Mouse (Mus musculus): ENCODE measurements around the gene Tspear. TPM values are rescaled to one million over a fixed set of nuclear protein-coding genes. Genes with fewer than 3 reads are reported as not detected.
"Not testable (repeated sequence)": the region's sequence is repeated elsewhere in the genome, so short reads cannot be mapped to it uniquely, and the experiment has no call there.

The Tspear gene
- polyA plus RNA-seq, 1 experiment from 2014 or later = 0.67 TPM

DNA sequence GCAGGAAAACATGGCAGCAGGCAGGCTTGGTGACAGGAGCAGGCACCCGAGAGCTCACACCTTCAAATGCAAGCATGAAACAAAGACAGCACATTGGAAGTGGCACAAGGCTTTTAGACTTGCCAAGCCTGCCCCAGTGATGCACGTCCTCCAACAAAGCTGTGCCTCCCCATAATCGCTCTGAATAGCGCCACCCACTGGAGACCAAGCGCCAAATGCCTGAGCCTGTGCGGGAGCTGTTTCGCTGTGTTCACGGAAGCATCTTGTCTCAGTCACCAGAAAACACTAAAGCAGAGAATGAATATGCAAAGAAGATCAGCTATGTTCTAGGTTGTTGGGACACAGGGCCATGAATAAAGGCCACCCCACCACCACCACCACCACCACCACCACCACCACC lies 38.5 kb downstream of the Tspear start:
- TF ChIP-seq EP300 (optimal IDR thresholded peaks at IDR 0.05) (no peak), CTCF (IDR thresholded peaks at IDR 0.05; ENCODE audit: low read depth) (peak; percentile 37; the same call in 1 of the 2 replicates)
- no peak overlapping the region for H3K9ac ChIP-seq (ENCODE audit: low read length)
- H3K4me1 ChIP-seq (replicated peaks; ENCODE audit: control insufficient read depth, insufficient read depth) = no peaks in the 10 kb centered on the region
- H3K4me3 ChIP-seq (ENCODE audit: low read depth, low read length) = no peak overlapping the region
- no peaks in the 10 kb centered on the region for H3K9me3 ChIP-seq (ENCODE audit: control insufficient read depth, low read length)
- H3K4me2 ChIP-seq (replicated peaks; ENCODE audit: low read depth) = no peak overlapping the region
- ATAC-seq (ENCODE audit: low FRiP score, low TSS enrichment) = no peak
- H3K36me3 ChIP-seq (ENCODE audit: control insufficient read depth, insufficient read depth, low read length) = no peaks in the 10 kb centered on the region
- DNase-seq (ENCODE audit: low spot score) = no peak
- H3K27ac ChIP-seq (replicated peaks) = no peak overlapping the region
- H3K27me3 ChIP-seq (ENCODE audit: control insufficient read depth, insufficient read depth, low read length) = no peaks in the 10 kb centered on the region
- WGBS = 75% methylated on average over 8 of the region's 8 CpGs

DNA sequence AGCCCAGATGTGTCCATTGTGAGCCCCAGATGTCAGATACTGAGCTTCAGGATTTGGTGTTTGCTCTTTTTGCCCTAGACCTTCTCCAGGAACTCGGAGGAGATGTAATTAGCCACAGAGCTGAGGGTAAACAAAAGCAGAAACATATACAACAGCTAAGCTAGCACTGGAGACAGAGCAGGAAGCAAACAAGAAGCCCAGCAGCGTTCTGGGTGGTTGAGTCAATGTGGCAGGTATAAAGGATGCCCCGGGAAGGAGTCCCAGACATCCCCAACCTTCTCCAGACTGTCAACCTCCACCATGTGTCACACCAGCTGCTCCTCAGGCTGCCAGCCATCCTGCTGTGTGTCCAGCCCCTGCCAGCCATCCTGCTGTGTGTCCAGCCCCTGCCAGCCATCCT lies 39.8 kb downstream of the Tspear start, which contains the start of gene Gm10100:
Gm10100 (plus strand) TSS at position 301 of the 400 bp plus-strand sequence.
- no peaks in the 10 kb centered on the region for H3K4me1 ChIP-seq (replicated peaks; ENCODE audit: control insufficient read depth, insufficient read depth)
- no peak within 1 kb of the TSS for H3K27ac ChIP-seq (replicated peaks)
- ATAC-seq (ENCODE audit: low FRiP score, low TSS enrichment) (no peak), DNase-seq (ENCODE audit: low spot score) (no peak)
- no peaks in the 10 kb centered on the region for H3K9me3 ChIP-seq (ENCODE audit: control insufficient read depth, low read length)
- no peak within 1 kb of the TSS for H3K9ac ChIP-seq (ENCODE audit: low read length)
- H3K27me3 ChIP-seq (ENCODE audit: control insufficient read depth, insufficient read depth, low read length) = no peaks in the 10 kb centered on the region
- no peak within 1 kb of the TSS for H3K4me2 ChIP-seq (replicated peaks; ENCODE audit: low read depth)
- H3K36me3 ChIP-seq (ENCODE audit: control insufficient read depth, insufficient read depth, low read length) = no peaks in the 10 kb centered on the region
- no peak within 1 kb of the TSS for H3K4me3 ChIP-seq (ENCODE audit: low read depth, low read length)
- WGBS = 35% methylated on average over 3 of the region's 3 CpGs
- TF ChIP-seq CTCF (IDR thresholded peaks at IDR 0.05; ENCODE audit: low read depth) = no peak
- TF ChIP-seq EP300 (optimal IDR thresholded peaks at IDR 0.05) = no peak

DNA sequence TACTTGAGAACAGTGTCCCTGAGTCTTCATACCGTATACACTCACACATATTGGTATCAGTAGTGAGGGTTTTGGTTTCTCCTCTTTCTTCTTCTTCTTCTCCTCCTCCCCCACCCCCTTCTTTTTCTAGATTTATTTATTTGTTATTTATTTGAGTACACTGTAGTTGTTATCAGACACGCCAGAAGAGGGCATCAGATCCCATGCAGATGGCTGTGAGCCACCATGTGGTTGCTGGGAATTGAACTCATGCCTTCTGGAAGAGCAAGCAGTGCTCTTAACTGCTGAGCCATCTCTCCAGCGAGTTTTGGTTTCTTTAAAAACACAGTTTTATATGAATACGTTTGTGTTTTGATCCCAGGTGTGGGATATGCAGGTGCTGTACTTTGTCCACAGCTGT lies 41.9 kb downstream of the Tspear start:
- no peaks in the 10 kb centered on the region for H3K36me3 ChIP-seq (ENCODE audit: control insufficient read depth, insufficient read depth, low read length)
- H3K27ac ChIP-seq (replicated peaks) = no peak overlapping the region
- TF ChIP-seq EP300 (optimal IDR thresholded peaks at IDR 0.05) (no peak), CTCF (IDR thresholded peaks at IDR 0.05; ENCODE audit: low read depth) (peak; percentile 47)
- H3K4me2 ChIP-seq (replicated peaks; ENCODE audit: low read depth) = no peak overlapping the region
- 52% methylated on average over 4 of the region's 4 CpGs for WGBS
- no peaks in the 10 kb centered on the region for H3K27me3 ChIP-seq (ENCODE audit: control insufficient read depth, insufficient read depth, low read length)
- H3K4me1 ChIP-seq (replicated peaks; ENCODE audit: control insufficient read depth, insufficient read depth) = no peaks in the 10 kb centered on the region
- ATAC-seq (ENCODE audit: low FRiP score, low TSS enrichment) (no peak), DNase-seq (ENCODE audit: low spot score) (no peak)
- H3K9ac ChIP-seq (ENCODE audit: low read length) = no peak overlapping the region
- H3K4me3 ChIP-seq (ENCODE audit: low read depth, low read length) = no peak overlapping the region
- H3K9me3 ChIP-seq (ENCODE audit: control insufficient read depth, low read length) = no peaks in the 10 kb centered on the region

DNA sequence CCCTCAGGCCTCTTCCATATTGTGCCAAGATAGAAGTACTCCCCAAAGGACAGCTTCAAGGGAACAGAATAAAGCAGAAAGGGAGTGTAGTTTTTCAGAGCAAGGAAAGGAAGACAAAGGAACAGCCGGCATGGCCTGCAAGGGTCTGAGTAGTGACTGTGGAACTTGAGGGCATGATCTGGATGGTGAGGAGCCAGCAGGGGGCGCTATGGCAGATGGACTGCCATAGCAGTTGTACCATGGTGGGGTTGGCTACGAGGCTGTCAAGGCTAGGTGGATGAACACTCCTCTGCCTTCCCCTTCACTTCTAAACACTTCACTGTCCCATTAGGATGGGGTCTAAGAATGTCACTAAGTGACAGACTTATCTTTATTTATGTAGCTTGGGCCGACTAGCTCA lies 42.9 kb downstream of the Tspear start:
- Histone ChIP-seq H3K4me3 (ENCODE audit: low read depth, low read length) (no peak overlapping the region), H3K27me3 (ENCODE audit: control insufficient read depth, insufficient read depth, low read length) (no peaks in the 10 kb centered on the region), H3K4me2 (replicated peaks; ENCODE audit: low read depth) (no peak overlapping the region), H3K9me3 (ENCODE audit: control insufficient read depth, low read length) (no peaks in the 10 kb centered on the region), H3K36me3 (ENCODE audit: control insufficient read depth, insufficient read depth, low read length) (no peaks in the 10 kb centered on the region), H3K4me1 (replicated peaks; ENCODE audit: control insufficient read depth, insufficient read depth) (no peaks in the 10 kb centered on the region), H3K27ac (replicated peaks) (no peak overlapping the region), H3K9ac (ENCODE audit: low read length) (no peak overlapping the region)
- TF ChIP-seq EP300 (optimal IDR thresholded peaks at IDR 0.05) (no peak), CTCF (IDR thresholded peaks at IDR 0.05; ENCODE audit: low read depth) (peak; percentile 56)
- WGBS = 45% methylated on average over 4 of the region's 4 CpGs
- ATAC-seq (ENCODE audit: low FRiP score, low TSS enrichment) (no peak), DNase-seq (ENCODE audit: low spot score) (no peak)

DNA sequence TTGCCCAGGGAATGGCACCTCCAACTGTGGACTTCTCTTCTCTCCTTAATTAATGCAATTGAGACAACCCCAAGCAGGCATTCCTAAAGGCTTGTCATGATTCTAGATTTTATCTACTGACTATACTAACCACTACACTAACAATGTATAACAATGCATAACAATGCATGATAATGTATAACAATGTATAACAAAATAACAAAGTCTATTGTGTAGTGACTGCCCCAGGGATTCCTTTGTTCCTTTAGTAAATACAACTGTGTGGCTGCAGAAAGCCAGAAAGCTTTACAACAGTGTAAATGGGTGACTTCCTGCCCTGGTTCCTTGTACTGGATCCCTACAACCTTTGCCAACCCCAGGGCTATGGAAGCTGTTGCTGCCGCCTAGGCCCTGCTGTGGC lies 49.6 kb downstream of the Tspear start:
- 93% methylated on average over 1 of the region's 1 CpGs for WGBS

DNA sequence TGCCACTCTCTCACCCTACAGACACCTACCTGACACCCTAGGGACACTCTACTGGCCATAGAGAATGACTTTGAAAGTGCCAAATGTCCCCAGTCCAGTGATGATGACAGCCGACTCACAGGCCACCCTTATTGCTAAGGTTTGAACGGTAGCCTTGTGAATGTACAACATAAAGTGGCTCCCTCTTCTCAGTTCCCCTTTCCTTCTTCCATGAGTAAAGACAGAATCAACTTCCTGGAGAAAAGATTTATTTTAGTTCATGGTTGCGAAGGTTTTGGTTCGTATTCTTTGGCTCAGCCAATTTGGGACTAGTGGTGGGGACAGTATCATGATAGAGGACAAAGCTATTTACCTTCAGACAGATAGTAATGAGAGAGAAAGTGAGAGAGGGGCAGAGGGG lies 52.6 kb downstream of the Tspear start:
- 85% methylated on average over 4 of the region's 4 CpGs for WGBS

More for the DNA sequence above, 49.6 kb downstream of the Tspear start:
- Histone ChIP-seq H3K27ac (replicated peaks) (no peak overlapping the region), H3K4me1 (replicated peaks; ENCODE audit: control insufficient read depth, insufficient read depth) (no peaks in the 10 kb centered on the region), H3K9ac (ENCODE audit: low read length) (no peak overlapping the region), H3K27me3 (ENCODE audit: control insufficient read depth, insufficient read depth, low read length) (no peaks in the 10 kb centered on the region), H3K9me3 (ENCODE audit: control insufficient read depth, low read length) (0 out of 2 replicates have a peak, but pooled peaks cover 5% of the 10 kb centered on the region), H3K4me2 (replicated peaks; ENCODE audit: low read depth) (no peak overlapping the region), H3K4me3 (ENCODE audit: low read depth, low read length) (no peak overlapping the region), H3K36me3 (ENCODE audit: control insufficient read depth, insufficient read depth, low read length) (no peaks in the 10 kb centered on the region)
- ATAC-seq (ENCODE audit: low FRiP score, low TSS enrichment) (no peak), DNase-seq (ENCODE audit: low spot score) (no peak)
- TF ChIP-seq EP300 (optimal IDR thresholded peaks at IDR 0.05) (no peak), CTCF (IDR thresholded peaks at IDR 0.05; ENCODE audit: low read depth) (no peak)

DNA sequence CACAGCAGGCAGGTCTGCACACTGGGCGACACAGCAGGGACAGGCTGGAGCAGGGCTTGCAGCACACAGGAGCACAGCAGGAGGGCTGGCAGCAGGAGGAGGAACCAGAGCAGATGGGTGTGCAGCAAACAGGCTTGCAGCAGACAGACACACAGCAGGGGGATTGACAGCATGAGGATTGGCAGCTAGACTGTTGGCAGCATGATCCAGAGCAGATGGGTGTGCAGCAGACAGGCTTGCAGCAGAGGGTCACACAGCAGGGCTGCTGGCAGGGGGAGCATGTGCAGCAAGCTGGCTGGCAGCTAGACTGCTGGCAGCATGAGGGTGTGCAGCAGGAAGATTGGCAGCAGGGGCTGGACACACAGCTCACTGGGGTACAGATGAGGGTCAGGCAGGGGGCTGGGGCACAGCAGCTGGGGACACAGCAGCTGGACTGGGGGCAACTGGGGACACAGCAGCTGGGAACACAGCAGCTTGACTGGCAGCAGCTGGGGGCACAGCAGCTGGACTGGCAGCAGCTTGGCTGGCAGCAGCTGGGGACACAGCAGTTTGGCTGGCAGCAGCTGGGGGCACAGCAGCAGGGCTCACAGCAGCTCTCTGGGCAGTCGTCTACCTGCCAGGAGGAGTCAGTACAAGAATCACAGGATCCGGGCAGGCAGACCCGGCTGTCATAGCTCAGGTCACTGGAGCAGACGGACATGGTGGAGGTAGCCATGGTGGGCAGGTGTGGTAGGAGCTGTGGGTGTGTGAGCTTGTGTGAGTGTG lies 55.7 kb downstream of the Tspear start, which contains the start of gene Gm18596:
Gm18596 (minus strand) TSS at position 715 of the 765 bp plus-strand sequence.
- H3K4me2 ChIP-seq (replicated peaks; ENCODE audit: low read depth); H3K9ac ChIP-seq (ENCODE audit: low read length); H3K27me3 ChIP-seq (ENCODE audit: control insufficient read depth, insufficient read depth, low read length); H3K36me3 ChIP-seq (ENCODE audit: control insufficient read depth, insufficient read depth, low read length); H3K4me3 ChIP-seq (ENCODE audit: low read depth, low read length); H3K4me1 ChIP-seq (replicated peaks; ENCODE audit: control insufficient read depth, insufficient read depth); DNase-seq (ENCODE audit: low spot score); H3K9me3 ChIP-seq (ENCODE audit: control insufficient read depth, low read length); H3K27ac ChIP-seq (replicated peaks); ATAC-seq (ENCODE audit: low FRiP score, low TSS enrichment): not testable (repeated sequence)
- 72% methylated on average over 4 of the region's 5 CpGs for WGBS

More for the DNA sequence above, 52.6 kb downstream of the Tspear start:
- TF ChIP-seq EP300 (optimal IDR thresholded peaks at IDR 0.05) = no peak
- no peak for TF ChIP-seq CTCF (IDR thresholded peaks at IDR 0.05; ENCODE audit: low read depth)
- Histone ChIP-seq H3K27ac (replicated peaks) (no peak overlapping the region), H3K36me3 (ENCODE audit: control insufficient read depth, insufficient read depth, low read length) (no peaks in the 10 kb centered on the region), H3K4me2 (replicated peaks; ENCODE audit: low read depth) (no peak overlapping the region), H3K4me1 (replicated peaks; ENCODE audit: control insufficient read depth, insufficient read depth) (no peaks in the 10 kb centered on the region), H3K27me3 (ENCODE audit: control insufficient read depth, insufficient read depth, low read length) (no peaks in the 10 kb centered on the region), H3K9ac (ENCODE audit: low read length) (no peak overlapping the region), H3K9me3 (ENCODE audit: control insufficient read depth, low read length) (0 out of 2 replicates have a peak, but pooled peaks cover 5% of the 10 kb centered on the region), H3K4me3 (ENCODE audit: low read depth, low read length) (no peak overlapping the region)
- DNase-seq (ENCODE audit: low spot score) = no peak
- ATAC-seq (ENCODE audit: low FRiP score, low TSS enrichment) = no peak

DNA sequence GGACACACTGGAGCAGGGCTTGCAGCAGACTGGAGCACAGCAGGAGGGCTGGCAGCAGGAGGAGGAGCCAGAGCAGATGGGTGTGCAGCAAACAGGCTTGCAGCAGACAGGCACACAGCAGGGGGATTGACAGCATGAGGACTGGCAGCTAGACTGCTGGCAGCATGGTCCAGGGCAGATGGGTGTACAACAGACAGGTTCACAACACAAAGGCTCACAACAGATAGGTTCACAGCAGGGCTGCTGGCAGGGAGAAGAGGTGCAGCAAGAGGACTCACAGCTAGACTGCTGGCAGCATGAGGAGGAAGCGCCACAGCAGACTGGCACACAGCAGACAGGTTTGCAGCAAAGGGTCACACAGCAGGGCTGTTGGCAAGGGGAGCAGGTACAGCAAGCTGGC lies 64.3 kb downstream of the Tspear start:
- ATAC-seq (ENCODE audit: low FRiP score, low TSS enrichment); H3K9me3 ChIP-seq (ENCODE audit: control insufficient read depth, low read length); H3K27me3 ChIP-seq (ENCODE audit: control insufficient read depth, insufficient read depth, low read length); H3K27ac ChIP-seq (replicated peaks); H3K4me1 ChIP-seq (replicated peaks; ENCODE audit: control insufficient read depth, insufficient read depth); DNase-seq (ENCODE audit: low spot score); H3K4me2 ChIP-seq (replicated peaks; ENCODE audit: low read depth); H3K9ac ChIP-seq (ENCODE audit: low read length); H3K36me3 ChIP-seq (ENCODE audit: control insufficient read depth, insufficient read depth, low read length); H3K4me3 ChIP-seq (ENCODE audit: low read depth, low read length): not testable (repeated sequence)
- 75% methylated on average over 1 of the region's 1 CpGs for WGBS

Data from stomach, postnatal 0 days (tissue).